9 mouse cellular contexts compared by ENCODE assay signal in genomic region chr3:148248617-148249016, GRCm38 (mm10).
DNase-seq lines count a peak whose midpoint lies in the region; ATAC-seq lines count a peak whose summit lies in the region.
"Had no signal": no experiment of that assay in that cellular context is flagged by ENCODE, and none has a peak within 500 bp of the region (broad histone marks: within the 10 kb centered on the region; RNA-seq: fewer than 3 reads in every experiment).

No protein-coding gene starts in this region.

- no peak overlapping the region for H3K4me2 ChIP-seq in hindbrain, embryonic 14.5 days (replicated peaks)

- H3K27ac ChIP-seq in hindbrain, embryonic 14.5 days = no peak overlapping the region
- H3K27ac ChIP-seq: kidney, postnatal 0 days had no signal

- ATAC-seq in megakaryocyte-erythroid progenitor cell, adult 5-6 weeks (replicated peaks; ENCODE audit: low FRiP score, low TSS enrichment, poor library complexity, severe bottlenecking) = 0 out of 2 replicates have a peak, but pooled peaks have one; percentile 22
- no peak for ATAC-seq in hindbrain, embryonic 14.5 days (ENCODE audit: low FRiP score)

- H3K27me3 ChIP-seq in hindbrain, embryonic 14.5 days (ENCODE audit: control insufficient read depth, insufficient read depth, low read length) = no peaks in the 10 kb centered on the region

- H3K36me3 ChIP-seq in hindbrain, embryonic 14.5 days (replicated peaks; ENCODE audit: control insufficient read depth, insufficient read depth) = no peaks in the 10 kb centered on the region

- no peak overlapping the region for H3K4me3 ChIP-seq in hindbrain, embryonic 14.5 days (replicated peaks; ENCODE audit: low read length)

- peak; percentile 38 to 51 for DNase-seq in layer of hippocampus, postnatal 10 days (ENCODE audit: low spot score in 2 of 2)
- DNase-seq in layer of hippocampus, adult 18-20 months (ENCODE audit: low spot score in 2 of 2) = no peak
- DNase-seq in adrenal gland, postnatal 10 days = peak; percentile 64
- peak; percentile 61 for DNase-seq in cerebellum, adult 9-11 months
- peak; percentile 69 for DNase-seq in heart, postnatal 4 days
- DNase-seq in natural killer cell, adult 2 months (ENCODE audit: low spot score in 2 of 2) = no peak
- no peak for DNase-seq in hindbrain, embryonic 14.5 days (ENCODE audit: low spot score)

- H3K9me3 ChIP-seq in hindbrain, embryonic 14.5 days (ENCODE audit: control insufficient read depth, low read length) = no peaks in the 10 kb centered on the region

- H3K4me1 ChIP-seq in hindbrain, embryonic 14.5 days (replicated peaks; ENCODE audit: control insufficient read depth, insufficient read depth, low read length) = no peaks in the 10 kb centered on the region

- WGBS in hindbrain, embryonic 14.5 days = 81% methylated on average over 1 of the region's 1 CpGs

- no peak overlapping the region for H3K9ac ChIP-seq in hindbrain, embryonic 14.5 days

Comparison
In these comparisons a context has a peak if more than half of its experiments do, and no peak if none do; other contexts are left out.
1. DNase-seq: peak in layer of hippocampus, postnatal 10 days (2 of 2), adrenal gland, postnatal 10 days (single experiment), cerebellum, adult 9-11 months (single experiment) and heart, postnatal 4 days (single experiment); none in layer of hippocampus, adult 18-20 months (0 of 2), natural killer cell, adult 2 months (0 of 2) and hindbrain, embryonic 14.5 days (single experiment).